Mouse (Mus musculus): ENCODE results near the gene Aifm2.

DNA sequence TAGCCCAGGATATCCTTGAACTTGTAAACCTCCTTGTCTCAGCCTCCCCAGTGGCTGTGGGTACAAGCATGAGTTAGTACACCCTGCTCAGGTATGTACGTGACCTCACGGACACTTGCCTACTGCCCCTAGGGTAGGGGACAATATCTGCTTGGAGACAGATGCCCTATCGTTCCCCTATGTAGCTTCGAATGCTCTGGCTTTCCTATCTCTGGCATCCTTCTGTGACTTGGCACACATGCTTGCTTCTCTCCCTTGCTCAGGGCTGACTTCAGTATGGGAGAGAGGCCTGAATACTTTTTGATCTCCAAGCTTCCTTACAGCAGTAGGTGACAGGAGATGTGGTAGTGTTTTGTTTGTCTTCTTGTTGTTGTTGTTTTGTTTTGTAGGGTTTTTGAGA is 917 bp upstream of the Aifm2 start:
- no peak for TF ChIP-seq CTCF (IDR thresholded peaks at IDR 0.05; ENCODE audit: low read depth, low read length)
- no peak for TF ChIP-seq POLR2A (IDR thresholded peaks at IDR 0.05; ENCODE audit: borderline replicate concordance, low read depth, low read length)
